Mouse (Mus musculus) embryonic facial prominence, embryonic 11.5 days (tissue): ENCODE results near the gene Idh3g. TPM values are rescaled to one million over a fixed set of nuclear protein-coding genes. Genes with fewer than 3 reads are reported as not detected.

ENCODE experiments used
- ATAC-seq: fragments of 200-750 bp; cut with Nextera tagmentation; replicated peaks from 2 replicates; pipeline ENCODE4 v1.8.0; 2017; ENCODE audit warnings: low read depth; ENCODE audit not compliant: insufficient number of reproducible peaks, low FRiP score, low TSS enrichment
- DNase-seq: peaks from one replicate; pipeline ENCODE4 v3.0.0-alpha.2; 2015; ENCODE audit warnings: low spot score
- H3K27ac ChIP-seq: fragments of 300-500 bp; sonication (generic); replicated peaks from 2 replicates; pipeline ENCODE4 v1.5.1; 2014; ENCODE audit warnings: mild to moderate bottlenecking, low read depth, low read length, control low read depth
- H3K27me3 ChIP-seq: fragments of 300-500 bp; sonication (generic); 2 replicates; pipeline ENCODE4 v1.6.1; 2014; ENCODE audit warnings: mild to moderate bottlenecking, low read length, moderate library complexity, mixed read lengths; ENCODE audit not compliant: control insufficient read depth, insufficient read depth
- H3K36me3 ChIP-seq: fragments of 300-500 bp; sonication (generic); replicated peaks from 2 replicates; pipeline ENCODE4 v1.6.1; 2014; ENCODE audit warnings: low read depth, mild to moderate bottlenecking, low read length, moderate library complexity, mixed read lengths; ENCODE audit not compliant: control insufficient read depth, insufficient read depth
- H3K4me1 ChIP-seq: fragments of 300-500 bp; sonication (generic); 2 replicates; pipeline ENCODE4 v1.6.1; 2014; ENCODE audit warnings: low read length, mixed read lengths; ENCODE audit not compliant: control insufficient read depth, insufficient read depth
- H3K4me2 ChIP-seq: fragments of 300-500 bp; sonication (generic); 2 replicates; pipeline ENCODE4 v1.6.1; 2014; ENCODE audit warnings: low read depth, mild to moderate bottlenecking, control low read depth, low read length, moderate library complexity
- H3K4me3 ChIP-seq: fragments of 300-500 bp; sonication (generic); 2 replicates; pipeline ENCODE4 v1.5.1; 2014; ENCODE audit warnings: low read depth, low read length, control low read depth
- H3K9ac ChIP-seq: fragments of 300-500 bp; sonication (generic); replicated peaks from 2 replicates; pipeline ENCODE4 v1.6.1; 2014; ENCODE audit warnings: mild to moderate bottlenecking, control low read depth, low read length
- H3K9me3 ChIP-seq: fragments of 300-500 bp; sonication (generic); replicated peaks from 2 replicates; pipeline ENCODE4 v1.6.1; 2016; ENCODE audit warnings: mild to moderate bottlenecking, low read length, inconsistent platforms, mixed read lengths; ENCODE audit not compliant: control insufficient read depth
- WGBS: fragments of 180-500 bp; shearing (Covaris S2); extraction: QIAGEN DNeasy Blood & Tissue Kit; methylation state at CpG from one replicate; pipeline ENCODE4 v1.1.7; 2014; 5-methylcytosine and 5-hydroxymethylcytosine counted together
- polyA plus RNA-seq: library from polyadenylated mRNA; unstranded; fragments of >200 nt; fragmentation: Nextera tagmentation; extraction: Ambion mirVana; gene quantifications from 2 replicates; pipeline ENCODE4 v1.2.1, GENCODE M21; 2014

Idh3g gene
- polyA plus RNA-seq: 182 and 195 TPM in 2 replicates

- WGBS: 18% methylated on average over 52 of the region's 52 CpGs
- Histone ChIP-seq H3K4me3 (peak within 1 kb of the TSS; percentile 59), H3K9me3 (no peaks in the 10 kb centered on the region), H3K27ac (peak within 1 kb of the TSS; percentile 62; the same call in 1 of the 2 replicates), H3K36me3 (no peaks in the 10 kb centered on the region), H3K27me3 (no peaks in the 10 kb centered on the region), H3K9ac (peak within 1 kb of the TSS; percentile 65), H3K4me2 (peak within 1 kb of the TSS; percentile 34), H3K4me1 (no peaks in the 10 kb centered on the region)
- DNase-seq (peak; percentile 95), ATAC-seq (peak; percentile 98)
Observed at GRCm38 (mm10) chrX:73786364-73787224, at the start of gene Idh3g, which contains the start of gene Ssr4. Gene Idh3g (minus strand): TSS chrX:73786897. Gene Ssr4 (plus strand): TSS chrX:73787028.

- no peaks in the 10 kb centered on the region for H3K9me3 ChIP-seq
- no peak overlapping the region for H3K27ac ChIP-seq
- no peaks in the 10 kb centered on the region for H3K27me3 ChIP-seq
- DNase-seq (no peak), ATAC-seq (no peak)
- H3K4me2 ChIP-seq: no peak overlapping the region
- 76% methylated on average over 1 of the region's 1 CpGs for WGBS
- H3K4me1 ChIP-seq: no peaks in the 10 kb centered on the region
- no peak overlapping the region for H3K9ac ChIP-seq
- H3K36me3 ChIP-seq: no peaks in the 10 kb centered on the region
- H3K4me3 ChIP-seq: no peak overlapping the region
Observed at GRCm38 (mm10) chrX:73835731-73836130, 49.0 kb upstream of the Idh3g start.

DNA sequence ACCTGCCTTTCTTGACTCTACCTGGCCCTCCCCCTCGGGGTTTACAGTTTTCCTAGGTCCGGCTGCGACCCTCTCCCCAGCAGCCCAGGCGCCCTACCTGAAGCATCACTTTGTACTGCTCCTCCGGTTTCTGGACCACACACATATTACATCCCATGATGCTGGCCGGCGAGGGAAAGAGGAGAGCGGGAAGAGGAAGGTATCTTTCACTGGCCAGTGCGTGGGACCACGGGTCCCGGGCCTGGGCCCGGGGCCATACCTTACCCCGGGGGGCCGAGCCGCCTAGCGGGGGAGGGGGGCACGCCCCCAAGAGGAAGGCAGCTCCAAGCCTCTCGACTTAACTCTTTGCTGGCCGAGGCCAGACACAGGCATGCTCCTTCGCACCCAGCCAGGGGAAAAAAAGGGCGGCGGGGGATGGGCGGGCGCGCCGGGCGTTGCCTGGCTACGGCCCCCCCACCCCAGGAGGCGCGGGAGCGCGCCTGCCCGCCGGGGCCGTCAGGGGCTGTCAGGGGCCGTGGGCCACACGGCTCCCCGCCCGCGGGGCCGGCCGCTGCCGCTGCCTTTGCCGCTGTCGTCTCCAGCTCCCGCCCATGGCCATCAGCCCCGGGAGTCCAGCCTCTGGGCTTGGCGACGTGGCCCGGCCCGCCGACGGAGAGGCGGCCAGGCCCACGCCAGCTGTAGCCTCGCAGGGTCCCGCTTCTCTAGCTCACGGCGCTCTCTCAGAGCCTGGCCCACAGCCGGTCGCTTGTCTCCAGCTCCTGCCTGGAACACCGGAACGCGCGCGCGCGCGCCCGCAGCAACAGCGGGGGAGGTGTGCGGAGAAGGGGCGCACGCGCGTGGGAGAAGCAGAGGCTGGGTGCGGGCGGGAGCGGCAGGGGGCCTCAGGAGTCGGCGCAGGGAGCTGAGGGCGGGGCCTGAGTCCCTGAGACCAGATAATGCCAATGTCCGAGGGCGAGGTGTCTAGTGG lies 37.8 kb upstream of the Idh3g start, which contains the start of gene Pdzd4:
Gene Pdzd4 (minus strand): TSS at position 785 of the 967 bp plus-strand sequence.
- Histone ChIP-seq H3K4me3 (peak within 1 kb of the TSS; percentile 54), H3K4me2 (peak within 1 kb of the TSS; percentile 66), H3K27me3 (peaks cover 2% of the 10 kb centered on the region; the same call in 1 of the 2 replicates), H3K9me3 (no peaks in the 10 kb centered on the region), H3K27ac (no peak within 1 kb of the TSS), H3K9ac (peak within 1 kb of the TSS; percentile 74), H3K4me1 (no peaks in the 10 kb centered on the region), H3K36me3 (no peaks in the 10 kb centered on the region)
- ATAC-seq (peak; percentile 85), DNase-seq (peak; percentile 67)
- WGBS: 8% methylated on average over 46 of the region's 84 CpGs

GRCm38 (mm10) chrX:73823747-73824146 lies 37.0 kb upstream of the Idh3g start:
- Histone ChIP-seq H3K4me3 (peak overlapping the region; percentile 54), H3K27me3 (peaks cover 2% of the 10 kb centered on the region; the same call in 1 of the 2 replicates), H3K27ac (no peak overlapping the region), H3K36me3 (no peaks in the 10 kb centered on the region), H3K4me2 (peak overlapping the region; percentile 66), H3K9ac (peak overlapping the region; percentile 18; the same call in 1 of the 2 replicates), H3K4me1 (no peaks in the 10 kb centered on the region), H3K9me3 (no peaks in the 10 kb centered on the region)
- 26% methylated on average over 17 of the region's 17 CpGs for WGBS
- DNase-seq (peak; percentile 8), ATAC-seq (peak; percentile 54)

DNA sequence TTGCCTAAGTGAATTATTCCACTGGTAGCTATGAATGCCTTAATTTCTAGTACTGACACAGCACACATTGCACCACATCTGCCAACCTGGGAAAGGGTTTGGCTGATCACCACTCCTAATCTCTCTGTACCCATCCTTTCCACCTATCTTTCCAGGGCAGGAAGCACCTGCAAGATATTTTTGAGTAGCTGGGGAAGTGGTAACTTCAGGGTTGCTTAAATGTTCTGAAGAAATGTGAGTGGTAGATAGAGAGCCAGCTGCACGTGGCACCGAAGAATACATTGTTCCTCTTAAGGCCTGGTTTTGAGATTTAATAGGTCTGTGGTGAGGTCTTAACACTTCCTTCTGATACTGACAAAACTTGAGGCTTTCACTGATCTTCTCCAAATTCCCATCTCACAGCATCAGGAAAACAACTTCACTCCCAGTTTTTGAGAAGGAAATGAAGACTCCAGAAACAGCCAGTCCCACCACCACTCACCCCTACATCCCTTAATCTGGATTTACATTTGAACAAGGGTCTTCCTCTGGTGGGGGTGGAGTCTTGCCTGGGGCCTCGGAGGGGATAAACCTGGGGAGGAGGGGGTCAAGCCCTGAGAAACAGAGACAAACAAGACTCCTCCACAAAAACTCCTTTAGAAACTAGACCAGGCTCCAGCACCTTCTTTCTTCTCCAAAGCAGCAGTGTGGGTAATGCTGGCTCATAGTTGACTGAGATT lies 30.1 kb upstream of the Idh3g start:
- no peak overlapping the region for H3K4me3 ChIP-seq
- no peak overlapping the region for H3K4me2 ChIP-seq
- H3K36me3 ChIP-seq: no peaks in the 10 kb centered on the region
- DNase-seq (no peak), ATAC-seq (no peak)
- 49% methylated on average over 3 of the region's 3 CpGs for WGBS
- H3K4me1 ChIP-seq: no peaks in the 10 kb centered on the region
- no peaks in the 10 kb centered on the region for H3K27me3 ChIP-seq
- H3K27ac ChIP-seq: no peak overlapping the region
- no peaks in the 10 kb centered on the region for H3K9me3 ChIP-seq
- no peak overlapping the region for H3K9ac ChIP-seq

GRCm38 (mm10) chrX:73815072-73815471 lies 28.4 kb upstream of the Idh3g start:
- Histone ChIP-seq H3K9ac (peak overlapping the region; percentile 63), H3K27me3 (no peaks in the 10 kb centered on the region), H3K9me3 (no peaks in the 10 kb centered on the region), H3K27ac (no peak overlapping the region), H3K4me2 (peak overlapping the region; percentile 28), H3K36me3 (no peaks in the 10 kb centered on the region), H3K4me3 (peak overlapping the region; percentile 26), H3K4me1 (no peaks in the 10 kb centered on the region)
- WGBS: 18% methylated on average over 14 of the region's 14 CpGs
- DNase-seq: peak; percentile 60
- no peak for ATAC-seq

DNA sequence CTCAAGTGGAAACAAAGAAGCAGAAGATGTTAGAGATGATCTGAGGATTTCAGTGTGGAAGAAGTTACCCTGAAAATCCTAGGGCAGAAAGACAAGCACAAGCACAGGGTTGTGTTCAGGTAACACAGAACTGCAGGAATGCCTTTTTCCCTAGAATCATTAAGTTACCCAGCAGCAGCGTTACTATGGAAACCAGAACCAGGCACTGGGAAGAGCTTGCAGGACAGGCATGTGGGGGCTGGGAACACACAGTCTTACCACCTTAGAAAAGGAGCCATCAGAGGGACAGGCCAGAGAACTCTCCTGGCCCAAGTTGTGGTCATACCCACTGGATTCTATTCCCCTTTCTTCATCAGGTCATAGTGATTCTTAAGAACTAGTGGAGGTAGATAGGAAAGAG lies 19.1 kb upstream of the Idh3g start:
- no peaks in the 10 kb centered on the region for H3K36me3 ChIP-seq
- H3K4me1 ChIP-seq: no peaks in the 10 kb centered on the region
- no peak overlapping the region for H3K4me2 ChIP-seq
- no peak overlapping the region for H3K27ac ChIP-seq
- H3K9ac ChIP-seq: no peak overlapping the region
- no peak for ATAC-seq
- H3K27me3 ChIP-seq: no peaks in the 10 kb centered on the region
- no peaks in the 10 kb centered on the region for H3K9me3 ChIP-seq
- peak; percentile 18 for DNase-seq
- no peak overlapping the region for H3K4me3 ChIP-seq
- 47% methylated on average over 1 of the region's 1 CpGs for WGBS
